Mouse (Mus musculus) lung, postnatal 0 days (tissue): ENCODE measurements around the gene Cyb5r1.

Source experiments
- CTCF ChIP-seq: IDR thresholded peaks from 2 replicates; pipeline ENCODE4 v1.5.1; 2016; ENCODE audit warnings: antibody characterized with exemption, mild to moderate bottlenecking
- EP300 ChIP-seq: IDR thresholded peaks from 2 replicates; pipeline ENCODE4 v1.6.1; 2016; ENCODE audit warnings: antibody characterized with exemption, mild to moderate bottlenecking, control low read depth

- TF ChIP-seq CTCF, result no peak
- no peak for TF ChIP-seq EP300
Observed at GRCm38 (mm10) chr1:134361195-134361856, 44.0 kb upstream of the Cyb5r1 start.
